Mouse (Mus musculus): ENCODE data around the gene Msgn1.

Msgn1 gene

DNA sequence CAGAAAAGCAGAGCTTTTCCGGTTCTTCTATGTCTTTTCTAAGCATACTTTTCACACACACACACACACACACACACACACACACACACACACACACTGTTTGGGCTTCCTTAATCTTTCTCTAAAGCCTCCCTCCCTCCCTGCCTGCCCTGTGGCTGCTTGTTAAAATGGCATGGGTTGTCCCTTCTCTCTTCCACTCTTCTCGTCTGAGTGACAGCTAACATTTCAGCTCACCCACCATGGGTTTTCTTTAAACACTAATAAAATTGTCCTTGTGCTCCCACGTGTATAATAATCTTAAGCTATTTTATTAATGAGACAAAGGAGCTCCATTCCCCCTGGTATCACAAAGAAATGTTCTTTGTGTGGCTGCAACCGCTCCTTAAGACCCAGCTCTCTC, 10.7 kb downstream of the Msgn1 start:
- no peak for DNase-seq

DNA sequence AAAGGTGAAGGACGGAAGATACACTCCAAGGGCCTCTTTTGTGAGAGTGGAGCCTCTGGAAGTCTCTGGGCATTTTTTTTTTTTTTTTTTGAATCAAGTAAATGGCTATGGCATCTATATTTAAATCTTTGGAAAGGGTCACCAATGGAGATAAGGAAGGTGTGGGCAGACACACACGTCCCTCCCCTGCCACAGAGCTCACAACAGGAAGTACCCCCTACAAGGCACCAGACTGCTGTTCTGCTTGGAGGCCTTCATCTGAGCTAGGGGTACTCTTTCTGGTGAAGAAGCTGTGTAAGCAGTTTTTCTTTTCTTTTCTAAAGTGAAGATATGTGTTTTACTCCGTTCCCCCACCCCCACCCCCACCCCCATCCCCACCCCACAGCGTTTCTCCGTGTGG, 11.9 kb downstream of the Msgn1 start:
- no peak for DNase-seq

DNA sequence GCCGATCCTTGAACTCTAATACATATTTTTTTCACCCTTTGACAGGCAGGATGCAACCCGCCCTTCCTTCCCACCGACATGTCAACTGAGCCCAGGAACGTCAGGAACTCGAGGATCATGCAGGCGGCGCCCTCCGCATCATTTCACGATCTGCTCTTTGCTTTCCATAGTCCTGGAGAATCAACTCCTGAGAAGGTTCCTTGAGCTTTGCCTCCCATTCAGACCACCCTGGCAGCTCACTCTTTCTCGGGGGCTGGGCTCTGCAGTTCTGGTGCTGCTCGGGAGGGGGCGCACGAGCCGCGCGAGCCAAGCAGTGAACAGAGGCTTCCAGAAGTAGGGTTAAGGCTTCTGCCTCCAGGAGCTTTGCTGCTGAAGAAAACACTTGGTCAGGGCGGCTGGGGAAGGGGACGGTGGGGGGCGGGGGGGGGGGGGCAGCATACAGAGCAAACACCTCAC, 12.6 kb downstream of the Msgn1 start:
- peak; percentile 22 for DNase-seq

DNA sequence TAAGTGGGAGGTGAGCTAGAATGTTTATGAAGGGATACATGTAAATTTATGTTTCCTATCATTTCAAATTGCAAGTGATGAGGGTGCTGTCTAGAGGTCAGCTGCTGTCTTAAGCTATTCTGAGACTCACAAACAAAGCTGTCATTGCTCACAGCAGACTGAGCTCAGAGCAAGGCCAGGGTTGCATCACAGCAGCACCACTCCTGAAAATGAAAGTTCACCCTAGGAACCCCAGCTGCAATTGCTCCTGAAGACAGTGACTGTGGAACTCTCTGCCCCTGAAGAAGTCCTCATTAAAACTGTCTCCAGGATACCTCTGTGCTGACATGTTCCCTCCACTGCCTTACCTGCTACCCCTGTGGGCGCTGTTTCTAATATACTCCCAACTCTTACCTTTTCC, 13.7 kb downstream of the Msgn1 start:
- no peak for DNase-seq

DNA sequence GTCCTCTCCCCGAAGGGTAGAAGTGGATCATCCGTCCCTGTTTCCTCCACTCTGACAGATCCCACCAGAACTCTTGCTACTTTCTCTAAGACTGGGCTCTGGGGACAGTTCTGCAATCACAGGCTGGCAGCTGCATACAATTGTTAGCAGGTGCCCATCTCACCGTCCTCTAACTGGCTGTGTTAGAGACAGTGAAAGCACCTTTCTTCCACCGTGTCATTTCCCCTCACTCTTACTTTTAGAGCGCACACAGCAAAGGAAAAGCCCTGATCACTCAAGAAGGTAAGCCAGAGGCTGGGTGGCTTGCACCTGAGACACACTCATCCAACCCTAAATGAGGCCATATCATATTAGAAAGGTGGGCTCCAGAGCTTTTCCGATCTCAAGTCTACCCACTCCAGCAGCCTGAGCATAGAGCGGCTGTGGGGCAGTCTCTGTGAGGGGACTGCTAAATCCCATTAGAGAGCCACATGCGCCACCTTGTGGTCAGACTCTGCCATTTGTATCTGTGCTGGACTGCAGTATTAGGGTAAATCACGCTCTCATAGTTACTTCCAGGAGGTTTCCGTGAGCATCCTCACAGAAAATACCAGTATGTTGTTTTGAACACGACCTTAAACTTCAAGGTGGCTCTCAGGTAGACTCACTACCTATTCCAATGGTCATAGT, 30.2 kb downstream of the Msgn1 start:
- DNase-seq: peak; percentile 42

DNA sequence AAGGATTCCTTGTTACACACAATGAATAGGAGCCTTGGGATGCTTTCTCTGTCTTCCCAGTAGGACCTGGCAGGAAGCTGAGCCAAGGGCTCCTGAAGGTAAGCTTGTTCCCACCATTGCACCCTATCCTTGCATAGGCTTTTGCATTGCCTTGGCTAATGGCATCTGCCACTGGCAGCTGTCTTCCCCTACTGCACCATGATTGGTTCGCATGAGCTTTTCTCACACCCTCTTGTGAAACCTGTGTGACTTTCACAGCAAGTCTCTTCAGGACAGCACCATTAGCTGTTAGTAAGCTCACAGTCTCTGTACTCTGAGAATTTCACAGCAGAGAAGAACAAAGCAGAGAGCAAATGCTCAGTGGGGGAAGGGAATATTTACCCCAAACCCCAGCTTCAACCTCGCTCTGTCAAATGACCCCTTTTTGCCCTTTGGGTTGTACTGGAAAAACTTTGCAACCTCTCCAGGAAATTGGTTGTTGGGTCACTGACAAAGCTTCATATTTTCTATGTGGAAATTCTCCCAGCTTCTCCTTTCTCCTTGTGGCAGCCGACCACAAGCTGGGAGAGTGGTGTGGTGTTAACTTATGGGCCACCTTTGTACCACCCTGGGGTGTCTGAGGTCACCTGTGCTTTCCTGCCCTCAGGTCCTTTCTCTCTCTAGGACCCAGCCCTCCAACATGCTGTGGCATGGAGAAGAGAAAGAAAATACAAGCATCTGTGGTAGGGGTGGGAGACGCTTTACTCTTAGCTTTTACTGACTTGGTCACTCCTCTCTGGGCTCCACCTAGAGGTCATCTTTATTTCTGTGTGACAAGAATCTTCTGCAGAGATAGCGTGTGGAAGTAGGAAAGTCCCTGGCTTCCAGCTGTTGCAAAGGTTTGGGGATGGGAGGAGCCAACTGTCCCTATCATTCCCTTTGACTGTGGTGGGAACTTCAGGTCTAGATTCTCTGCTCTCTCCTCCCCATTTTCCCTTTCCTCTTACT, 31.1 kb downstream of the Msgn1 start:
- no peak for DNase-seq

DNA sequence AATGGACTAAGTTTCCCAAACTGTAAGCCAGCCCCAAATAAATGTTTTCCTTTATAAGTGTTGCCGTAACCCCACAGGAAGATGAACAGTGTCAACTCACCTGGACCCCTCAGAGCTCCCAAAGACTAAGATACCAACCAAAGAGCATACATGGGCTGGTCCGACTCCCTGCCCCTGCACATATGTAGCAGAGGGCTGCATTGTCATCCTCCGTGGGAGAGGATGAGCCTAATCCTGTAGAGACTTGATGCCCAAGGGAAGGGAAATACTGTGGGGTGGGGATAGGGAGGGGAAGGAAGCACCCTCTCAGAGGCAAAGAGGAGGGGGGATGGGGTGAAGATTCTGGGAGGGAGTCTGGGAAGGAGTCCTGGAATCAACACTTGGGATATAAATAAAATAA, 50.1 kb downstream of the Msgn1 start:
- no peak for DNase-seq
